Mouse (Mus musculus) spleen, adult 12 weeks (tissue): ENCODE results near the gene Fbxo21.

Experiments
- DNase-seq: peaks from one replicate; pipeline ENCODE4 v3.0.0; 2022; ENCODE audit warnings: low spot score

Gene Fbxo21

GRCm38 (mm10) chr5:118025880-118026279, 49.4 kb downstream of the Fbxo21 start:
- no peak for DNase-seq

DNA sequence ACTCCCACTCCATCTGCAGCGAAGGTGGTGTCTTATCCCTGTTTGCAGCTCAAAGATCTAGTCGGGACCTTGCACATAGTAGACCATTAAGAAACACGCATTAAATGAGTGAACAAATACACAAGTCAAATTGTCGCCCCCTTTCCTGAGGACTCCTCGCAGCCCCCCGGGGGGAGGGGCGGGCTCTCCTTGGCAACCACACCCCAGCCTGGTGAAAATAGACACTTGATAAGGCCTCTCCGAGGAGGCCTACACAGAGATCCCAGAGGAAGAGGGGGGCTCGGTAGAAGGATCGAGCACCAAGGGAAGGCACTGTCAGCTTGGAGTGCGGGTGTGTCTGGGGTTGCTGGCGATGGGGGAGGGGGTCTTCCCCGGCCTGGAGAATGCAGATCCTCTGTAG, 49.8 kb downstream of the Fbxo21 start:
- DNase-seq, result no peak

- no peak for DNase-seq
These were observed 50.7 kb downstream of the Fbxo21 start for GRCm38 (mm10) chr5:118027101-118027697.

GRCm38 (mm10) chr5:118027698-118028190, 51.2 kb downstream of the Fbxo21 start, which contains the start of gene Tesc:
Tesc (plus strand) TSS chr5:118027743.
- no peak for DNase-seq

GRCm38 (mm10) chr5:118028191-118029034, 51.9 kb downstream of the Fbxo21 start:
- DNase-seq, result no peak

- no peak for DNase-seq
These were observed 52.5 kb downstream of the Fbxo21 start for GRCm38 (mm10) chr5:118029035-118029408.

DNA sequence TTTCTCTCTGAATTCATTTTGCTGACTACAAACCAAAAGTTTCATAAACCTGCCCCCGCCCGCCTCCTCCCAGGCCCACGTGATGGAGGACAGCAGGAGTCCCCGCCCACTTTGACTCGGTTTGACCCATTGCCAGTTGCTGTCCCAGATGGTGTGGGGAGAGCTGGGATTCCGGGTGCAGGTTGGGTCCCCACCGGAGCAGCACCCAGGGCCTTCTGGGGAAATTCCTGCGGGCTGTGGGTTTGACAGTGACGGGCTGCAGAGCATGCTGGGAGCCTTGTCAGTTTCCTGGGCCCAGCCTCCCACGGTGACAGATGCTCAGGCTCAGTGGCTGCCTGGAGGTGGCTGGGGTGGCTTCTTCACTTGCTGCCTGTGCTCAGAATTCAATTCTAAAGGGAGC, 52.9 kb downstream of the Fbxo21 start:
- no peak for DNase-seq

GRCm38 (mm10) chr5:118030022-118030675, 53.6 kb downstream of the Fbxo21 start:
- DNase-seq, result no peak

DNA sequence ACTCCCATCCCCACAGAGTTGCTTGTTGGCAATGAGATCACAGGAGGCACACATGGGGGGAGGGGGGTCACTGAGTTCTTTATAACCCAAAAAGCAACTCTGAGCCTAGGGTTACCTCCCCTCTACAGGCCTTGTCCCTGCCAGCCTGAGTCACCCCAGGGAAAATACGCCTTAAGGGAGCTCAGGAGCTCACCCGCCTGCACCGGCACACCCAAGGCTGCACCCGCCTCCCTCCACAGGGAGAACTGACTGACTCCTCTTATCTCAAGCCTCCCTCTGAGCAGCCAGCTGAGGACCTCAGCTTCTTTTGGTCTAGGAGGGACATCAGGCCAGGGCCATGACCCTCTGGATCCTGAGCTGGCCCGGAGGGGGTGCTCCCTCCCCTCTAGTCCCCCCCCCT, 54.5 kb downstream of the Fbxo21 start:
- DNase-seq, result no peak

- no peak for DNase-seq
These were observed 55.0 kb downstream of the Fbxo21 start for GRCm38 (mm10) chr5:118031508-118031907.

DNA sequence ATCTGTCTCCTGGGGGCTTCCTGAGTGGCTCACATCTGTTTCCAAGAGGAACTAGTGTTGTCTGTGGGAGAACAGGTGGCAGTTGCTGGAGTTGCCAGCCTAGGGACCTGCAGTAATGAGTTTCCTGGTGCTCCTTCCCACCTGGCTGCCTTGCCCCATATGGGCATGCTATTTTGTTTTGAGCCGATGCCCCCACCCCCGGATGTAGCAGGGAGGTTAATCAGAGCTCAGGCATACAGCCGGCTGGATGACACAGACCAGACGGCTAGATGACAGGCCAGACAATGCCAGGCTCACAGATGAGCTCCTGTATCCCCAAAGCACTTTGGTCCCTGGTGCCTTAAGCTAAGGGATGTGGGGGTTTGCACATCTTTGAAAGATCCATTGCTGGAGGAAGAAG, 56.8 kb downstream of the Fbxo21 start:
- DNase-seq, result no peak

GRCm38 (mm10) chr5:118033740-118034139, 57.2 kb downstream of the Fbxo21 start:
- DNase-seq, result no peak

- DNase-seq, result no peak
These were observed 58.1 kb downstream of the Fbxo21 start for GRCm38 (mm10) chr5:118034632-118035031.

DNA sequence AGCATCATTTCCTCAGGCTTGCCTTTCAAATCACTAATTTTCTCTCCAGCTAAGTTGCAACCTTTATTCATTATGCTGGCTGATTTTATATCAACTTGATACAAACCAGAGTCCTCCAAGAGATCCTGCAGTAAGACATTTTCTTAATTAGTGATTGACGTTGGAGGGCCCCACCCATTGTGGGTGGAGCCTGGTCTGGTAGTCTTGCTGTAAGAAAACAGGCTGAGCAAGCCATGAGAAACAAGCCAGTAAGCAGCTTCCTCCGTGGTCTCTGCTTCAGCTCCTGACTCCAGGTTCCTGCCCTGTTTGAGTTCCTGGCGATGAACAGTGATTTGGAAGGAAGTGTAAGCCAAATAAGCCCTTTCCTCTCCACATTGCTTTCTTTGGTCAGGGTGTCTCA, 59.3 kb downstream of the Fbxo21 start:
- no peak for DNase-seq

GRCm38 (mm10) chr5:118036888-118037797, 60.6 kb downstream of the Fbxo21 start:
- DNase-seq, result no peak

DNA sequence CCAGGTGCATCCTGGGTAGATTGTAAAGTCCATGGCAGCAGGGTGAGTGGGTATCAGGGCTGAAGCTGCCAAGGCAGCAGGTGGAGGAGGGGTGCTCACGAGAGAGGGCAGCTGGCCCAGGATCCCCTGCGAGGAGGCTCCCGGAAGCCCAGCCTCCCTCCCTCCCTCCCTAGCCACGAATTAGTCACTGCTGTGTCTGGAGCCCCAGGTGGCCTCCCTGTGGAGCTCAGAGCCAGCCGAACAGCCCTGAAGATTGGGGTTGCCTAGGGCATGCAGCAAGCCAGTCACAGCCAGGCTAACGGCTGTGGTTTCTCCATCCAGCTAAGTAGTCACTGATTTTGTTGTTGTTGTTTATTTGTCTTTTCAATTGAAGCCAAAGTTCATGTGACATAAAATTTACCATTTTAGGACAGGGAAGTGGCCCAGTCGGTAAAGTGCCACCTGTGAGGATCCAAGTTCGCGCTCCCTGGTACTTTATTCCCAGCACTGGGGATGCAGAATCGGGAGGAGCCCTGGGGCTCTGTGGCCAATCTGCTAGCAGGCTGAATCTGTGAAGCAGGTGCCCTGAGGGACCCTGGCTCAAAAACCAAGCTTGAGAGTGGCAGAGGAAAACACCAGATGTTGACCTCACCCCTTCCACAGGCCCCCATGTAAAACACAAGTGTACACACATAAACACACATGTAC, 61.4 kb downstream of the Fbxo21 start:
- DNase-seq, result no peak

GRCm38 (mm10) chr5:118039241-118039668, 62.7 kb downstream of the Fbxo21 start:
- no peak for DNase-seq

DNA sequence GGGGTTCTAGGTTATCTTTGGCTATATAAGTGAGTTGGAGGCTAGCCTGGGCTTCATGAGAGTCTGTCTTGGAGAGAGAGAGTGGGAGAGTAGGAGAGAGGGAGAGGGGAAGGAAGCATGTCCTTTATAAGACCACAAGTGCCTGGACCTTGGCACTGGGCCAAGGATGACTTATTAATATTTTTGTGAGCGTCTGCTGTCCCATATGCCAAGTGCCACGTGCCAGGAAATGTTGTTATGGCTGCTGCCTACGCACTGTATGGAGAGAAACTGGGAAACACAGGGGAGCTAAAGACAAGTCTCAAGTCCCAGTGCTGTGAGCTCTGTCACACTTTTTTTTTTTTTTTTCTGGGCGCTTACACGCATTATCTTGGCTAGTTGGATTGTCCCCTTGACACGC, 66.1 kb downstream of the Fbxo21 start:
- no peak for DNase-seq

DNA sequence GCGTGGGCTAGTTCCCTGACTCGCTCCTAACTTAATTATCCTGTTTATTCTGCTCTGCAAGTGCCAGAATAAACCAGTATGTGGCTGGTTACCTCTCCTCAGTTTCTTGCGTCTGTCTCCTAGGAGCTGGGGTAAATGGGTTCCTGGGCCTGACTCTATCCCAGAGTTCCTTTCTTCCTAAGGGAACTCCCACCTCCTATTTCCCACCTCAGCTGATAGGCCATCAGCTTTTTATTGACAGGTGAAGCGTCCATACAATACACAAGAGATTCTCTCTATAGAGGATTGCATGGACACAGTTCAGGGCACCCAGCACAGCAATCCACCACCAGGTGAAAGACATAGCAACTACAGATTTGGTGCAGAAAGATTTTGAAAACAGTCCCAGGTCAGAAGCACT, 67.2 kb downstream of the Fbxo21 start:
- no peak for DNase-seq

- no peak for DNase-seq
These were observed 68.4 kb downstream of the Fbxo21 start for GRCm38 (mm10) chr5:118044907-118045306.

- no peak for DNase-seq
These were observed 68.9 kb downstream of the Fbxo21 start for GRCm38 (mm10) chr5:118045385-118045784.
